Mouse (Mus musculus) ovary, postnatal 14 days (tissue): ENCODE results near the gene Dgat2.

ENCODE experiments used
- DNase-seq: peaks from one replicate; pipeline ENCODE4 v3.0.0; 2022; ENCODE audit warnings: low spot score

Gene Dgat2

GRCm38 (mm10) chr7:99137541-99137940, 45.0 kb downstream of the Dgat2 start:
- no peak for DNase-seq

GRCm38 (mm10) chr7:99136789-99137188, 45.7 kb downstream of the Dgat2 start:
- DNase-seq, result no peak

GRCm38 (mm10) chr7:99133811-99134402, 48.6 kb downstream of the Dgat2 start:
- no peak for DNase-seq

- DNase-seq, result no peak
These were observed 49.9 kb downstream of the Dgat2 start for GRCm38 (mm10) chr7:99132597-99132996.

- DNase-seq, result no peak
These were observed 50.6 kb downstream of the Dgat2 start for GRCm38 (mm10) chr7:99131819-99132353.

- no peak for DNase-seq
These were observed 53.6 kb downstream of the Dgat2 start for GRCm38 (mm10) chr7:99128965-99129364.

GRCm38 (mm10) chr7:99128020-99128950, 54.2 kb downstream of the Dgat2 start:
- DNase-seq, result no peak

- DNase-seq, result no peak
These were observed 56.5 kb downstream of the Dgat2 start for GRCm38 (mm10) chr7:99126057-99126456.

GRCm38 (mm10) chr7:99122651-99123050, 59.9 kb downstream of the Dgat2 start:
- DNase-seq, result no peak

GRCm38 (mm10) chr7:99120865-99121521, 61.5 kb downstream of the Dgat2 start:
- no peak for DNase-seq

GRCm38 (mm10) chr7:99120082-99120481, 62.4 kb downstream of the Dgat2 start:
- no peak for DNase-seq

- no peak for DNase-seq
These were observed 65.7 kb downstream of the Dgat2 start for GRCm38 (mm10) chr7:99116781-99117180.

GRCm38 (mm10) chr7:99114006-99114726, 68.4 kb downstream of the Dgat2 start:
- no peak for DNase-seq

- peak; percentile 21 for DNase-seq
These were observed 75.0 kb downstream of the Dgat2 start for GRCm38 (mm10) chr7:99107566-99107965.

- DNase-seq, result no peak
These were observed 75.7 kb downstream of the Dgat2 start for GRCm38 (mm10) chr7:99106714-99107270.
